Mouse (Mus musculus) T-helper 1 cell (primary cell): ENCODE measurements around the gene Zdhhc6.

Experiments used
- in situ Hi-C: fragments of 300-600 bp; cut with MboI, MseI; formaldehyde crosslinking; loops from one replicate; pipeline ENCODE4 v1.15.1; 2025; ENCODE audit warnings: high pct_unique_total_duplicates

Gene Zdhhc6

DNA sequence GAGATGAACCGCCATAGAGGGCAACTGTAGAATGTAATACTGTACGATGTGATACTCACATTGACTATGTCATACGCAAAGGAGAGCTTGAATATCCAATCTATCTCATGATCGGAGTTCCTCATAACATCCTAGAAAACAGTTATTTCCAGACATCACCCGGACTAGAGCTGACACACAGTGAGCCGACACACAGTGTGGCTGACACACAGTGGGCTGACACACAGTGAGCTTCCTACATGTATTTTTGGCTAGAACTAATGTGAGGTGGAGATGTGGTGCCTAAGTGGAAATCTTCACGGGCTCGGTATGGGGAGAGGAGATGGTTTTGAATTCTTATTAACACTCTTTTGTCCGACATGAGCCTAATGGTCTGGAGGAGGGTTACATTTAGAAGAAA lies 93.6 kb downstream of the Zdhhc6 start:
- in situ Hi-C loops: no loop called here
